Mouse (Mus musculus) lung, embryonic 16.5 days (tissue): ENCODE results near the gene Jmjd8. TPM values are rescaled to one million over a fixed set of nuclear protein-coding genes. Genes with fewer than 3 reads are reported as not detected.
A peak's percentile ranks its signal among the peaks of the same experiment; 100 is the strongest.
"Not testable (repeated sequence)": the region's sequence is repeated elsewhere in the genome, so short reads cannot be mapped to it uniquely, and the experiment has no call there.

Experiments
- ATAC-seq: fragments of 200-750 bp; cut with Nextera tagmentation; 2 replicates; pipeline ENCODE4 v1.8.0; 2017; ENCODE audit warnings: low read depth, mild to moderate bottlenecking, moderate library complexity
- H3K27ac ChIP-seq: fragments of 300-500 bp; sonication (generic); 2 replicates; pipeline ENCODE4 v1.5.1; 2014; ENCODE audit warnings: mild to moderate bottlenecking, control low read depth, low read length
- H3K27me3 ChIP-seq: fragments of 300-500 bp; sonication (generic); 2 replicates; pipeline ENCODE4 v1.6.1; 2014; ENCODE audit warnings: low read depth, low read length, mixed read lengths; ENCODE audit not compliant: control insufficient read depth, insufficient read depth
- H3K36me3 ChIP-seq: fragments of 300-500 bp; sonication (generic); 2 replicates; pipeline ENCODE4 v1.6.1; 2014; ENCODE audit warnings: low read length; ENCODE audit not compliant: control insufficient read depth, insufficient read depth
- H3K4me1 ChIP-seq: fragments of 300-500 bp; sonication (generic); replicated peaks from 2 replicates; pipeline ENCODE4 v1.6.1; 2014; ENCODE audit warnings: low read length, mixed read lengths; ENCODE audit not compliant: control insufficient read depth, insufficient read depth
- H3K4me2 ChIP-seq: fragments of 300-500 bp; sonication (generic); 2 replicates; pipeline ENCODE4 v1.6.1; 2014; ENCODE audit warnings: low read depth, low read length, control low read depth
- H3K4me3 ChIP-seq: fragments of 300-500 bp; sonication (generic); 2 replicates; pipeline ENCODE4 v1.5.1; 2014; ENCODE audit warnings: mild to moderate bottlenecking, low read length, control low read depth
- H3K9ac ChIP-seq: fragments of 300-500 bp; sonication (generic); 2 replicates; pipeline ENCODE4 v1.6.1; 2014; ENCODE audit warnings: low read length, control low read depth
- H3K9me3 ChIP-seq: fragments of 300-500 bp; sonication (generic); 2 replicates; pipeline ENCODE4 v1.6.1; 2016; ENCODE audit warnings: low read length; ENCODE audit not compliant: control insufficient read depth
- WGBS: fragments of 180-500 bp; shearing (Covaris S2); extraction: QIAGEN DNeasy Blood & Tissue Kit; methylation state at CpG from one replicate; pipeline ENCODE4 v1.1.7; 2014; 5-methylcytosine and 5-hydroxymethylcytosine counted together
- polyA plus RNA-seq: library from polyadenylated mRNA; unstranded; fragments of >200 nt; fragmentation: Nextera tagmentation; extraction: Ambion mirVana; gene quantifications from 2 replicates; pipeline ENCODE4 v1.2.1, GENCODE M21; 2015

The Jmjd8 gene
- polyA plus RNA-seq, 1 experiment from 2014 or later: 55.4 TPM

- H3K9me3 ChIP-seq: no peaks in the 10 kb centered on the region
- WGBS: 7% methylated on average over 10 of the region's 10 CpGs
- H3K4me3 ChIP-seq: no peak overlapping the region
- H3K4me1 ChIP-seq: no peaks in the 10 kb centered on the region
- no peak overlapping the region for H3K4me2 ChIP-seq
- no peak overlapping the region for H3K9ac ChIP-seq
- peaks cover 1% of the 10 kb centered on the region; the same call in 1 of the 2 replicates for H3K27me3 ChIP-seq
- no peaks in the 10 kb centered on the region for H3K36me3 ChIP-seq
- ATAC-seq: 0 out of 2 replicates have a peak, but pooled peaks have one; percentile 40
- H3K27ac ChIP-seq: no peak overlapping the region
Observed at GRCm38 (mm10) chr17:25802825-25803517, 25.7 kb upstream of the Jmjd8 start.

GRCm38 (mm10) chr17:25806507-25806906, 22.2 kb upstream of the Jmjd8 start:
- Histone ChIP-seq H3K4me1 (peaks cover 3% of the 10 kb centered on the region; the same call in 1 of the 2 replicates), H3K4me2 (no peak overlapping the region), H3K9ac (no peak overlapping the region), H3K27ac (no peak overlapping the region), H3K9me3 (no peaks in the 10 kb centered on the region), H3K36me3 (no peaks in the 10 kb centered on the region), H3K27me3 (peaks cover 33% of the 10 kb centered on the region), H3K4me3 (no peak overlapping the region)
- 67% methylated on average over 4 of the region's 4 CpGs for WGBS
- no peak for ATAC-seq

- 46% methylated on average over 2 of the region's 2 CpGs for WGBS
Observed at GRCm38 (mm10) chr17:25807452-25807851, 21.2 kb upstream of the Jmjd8 start.

GRCm38 (mm10) chr17:25808028-25808427, 20.6 kb upstream of the Jmjd8 start:
- Histone ChIP-seq H3K4me1 (peaks cover 3% of the 10 kb centered on the region; the same call in 1 of the 2 replicates), H3K9ac (no peak overlapping the region), H3K27me3 (peaks cover 33% of the 10 kb centered on the region), H3K9me3 (no peaks in the 10 kb centered on the region), H3K36me3 (no peaks in the 10 kb centered on the region), H3K4me2 (no peak overlapping the region), H3K4me3 (no peak overlapping the region), H3K27ac (no peak overlapping the region)
- 32% methylated on average over 5 of the region's 5 CpGs for WGBS
- ATAC-seq: no peak

More at GRCm38 (mm10) chr17:25807452-25807851, 21.2 kb upstream of the Jmjd8 start:
- ATAC-seq, H3K4me1 ChIP-seq, H3K9me3 ChIP-seq, H3K4me3 ChIP-seq, H3K4me2 ChIP-seq, H3K36me3 ChIP-seq, H3K27ac ChIP-seq, H3K9ac ChIP-seq: not testable (repeated sequence)
- H3K27me3 ChIP-seq: peaks cover 33% of the 10 kb centered on the region

GRCm38 (mm10) chr17:25808789-25809605, 19.7 kb upstream of the Jmjd8 start, which contains the start of gene Fbxl16:
TSS of gene Fbxl16 (plus strand) at chr17:25809085.
- H3K4me1 ChIP-seq: peaks cover 3% of the 10 kb centered on the region; the same call in 1 of the 2 replicates
- H3K4me3 ChIP-seq: peak within 1 kb of the TSS; percentile 68
- peak within 1 kb of the TSS; percentile 96 for H3K4me2 ChIP-seq
- WGBS: under 1% methylated on average over 75 of the region's 100 CpGs
- peaks cover 33% of the 10 kb centered on the region for H3K27me3 ChIP-seq
- ATAC-seq: peak; percentile 81
- H3K9me3 ChIP-seq: no peaks in the 10 kb centered on the region
- no peak within 1 kb of the TSS for H3K27ac ChIP-seq
- H3K36me3 ChIP-seq: no peaks in the 10 kb centered on the region
- peak within 1 kb of the TSS; percentile 62 for H3K9ac ChIP-seq

- H3K27ac ChIP-seq: no peak overlapping the region
- H3K4me1 ChIP-seq: peaks cover 3% of the 10 kb centered on the region; the same call in 1 of the 2 replicates
- peak overlapping the region; percentile 68 for H3K4me3 ChIP-seq
- no peaks in the 10 kb centered on the region for H3K9me3 ChIP-seq
- H3K36me3 ChIP-seq: no peaks in the 10 kb centered on the region
- 5% methylated on average over 22 of the region's 25 CpGs for WGBS
- peak; percentile 5; the same call in 1 of the 2 replicates for ATAC-seq
- H3K9ac ChIP-seq: peak overlapping the region; percentile 62
- peaks cover 33% of the 10 kb centered on the region for H3K27me3 ChIP-seq
- peak overlapping the region; percentile 96 for H3K4me2 ChIP-seq
Observed at GRCm38 (mm10) chr17:25809606-25810340, 18.9 kb upstream of the Jmjd8 start.

- Histone ChIP-seq H3K27ac (no peak overlapping the region), H3K9ac (no peak overlapping the region), H3K4me3 (no peak overlapping the region), H3K27me3 (peaks cover 33% of the 10 kb centered on the region), H3K4me1 (peaks cover 3% of the 10 kb centered on the region; the same call in 1 of the 2 replicates), H3K9me3 (no peaks in the 10 kb centered on the region), H3K36me3 (no peaks in the 10 kb centered on the region), H3K4me2 (no peak overlapping the region)
- no peak for ATAC-seq
- 63% methylated on average over 4 of the region's 4 CpGs for WGBS
Observed at GRCm38 (mm10) chr17:25810890-25811289, 17.8 kb upstream of the Jmjd8 start.

GRCm38 (mm10) chr17:25813471-25813870, 15.2 kb upstream of the Jmjd8 start:
- 2% methylated on average over 20 of the region's 20 CpGs for WGBS
- no peaks in the 10 kb centered on the region for H3K36me3 ChIP-seq
- H3K4me1 ChIP-seq: peaks cover 3% of the 10 kb centered on the region; the same call in 1 of the 2 replicates
- H3K9me3 ChIP-seq: no peaks in the 10 kb centered on the region
- no peak overlapping the region for H3K27ac ChIP-seq
- no peak overlapping the region for H3K4me3 ChIP-seq
- no peak overlapping the region for H3K4me2 ChIP-seq
- H3K9ac ChIP-seq: no peak overlapping the region
- peaks cover 35% of the 10 kb centered on the region for H3K27me3 ChIP-seq
- peak; percentile 53 for ATAC-seq
